Mouse (Mus musculus): Measurements from ENCODE around the gene Gm20388.

GRCm38 (mm10) chr8:122680171-122680570, 2769.5 kb downstream of the Gm20388 start:
- TF ChIP-seq CTCF (IDR thresholded peaks at IDR 0.05; ENCODE audit: control insufficient read depth, insufficient read depth, low read length): no peak
- no peak for TF ChIP-seq POLR2A (IDR thresholded peaks at IDR 0.05; ENCODE audit: borderline replicate concordance, control insufficient read depth, low read depth, low read length)

Measured in bone marrow, adult 2 months (tissue).